Mouse (Mus musculus) olfactory bulb, adult 2 months (tissue): ENCODE results near the gene Cacna2d4.

Experiments
- CTCF ChIP-seq: fragments of 200-500 bp; IDR thresholded peaks from 2 replicates; pipeline ENCODE4 v1.5.1; 2012; ENCODE audit warnings: low read depth, mild to moderate bottlenecking, low read length, moderate library complexity; ENCODE audit not compliant: insufficient read depth
- POLR2A ChIP-seq: fragments of 200-500 bp; IDR thresholded peaks from 2 replicates; pipeline ENCODE4 v1.6.1; 2012; ENCODE audit warnings: mild to moderate bottlenecking, low read depth, low read length, moderate library complexity; ENCODE audit not compliant: insufficient read depth

- TF ChIP-seq CTCF, result no peak
- TF ChIP-seq POLR2A, result no peak
Observed at GRCm38 (mm10) chr6:119215040-119215613, 21.2 kb upstream of the Cacna2d4 start.
